Mouse (Mus musculus) stomach, embryonic 14.5 days (tissue): Measurements from ENCODE around the gene Lama5. TPM values are rescaled to one million over a fixed set of nuclear protein-coding genes. Genes with fewer than 3 reads are reported as not detected.
A peak's percentile ranks its signal among the peaks of the same experiment; 100 is the strongest.

ENCODE experiments used
- ATAC-seq: fragments of 200-750 bp; cut with Nextera tagmentation; 2 replicates; pipeline ENCODE4 v1.8.0; 2017; ENCODE audit warnings: low read depth, moderate TSS enrichment; ENCODE audit not compliant: insufficient number of reproducible peaks, insufficient read depth, low FRiP score
- H3K27ac ChIP-seq: fragments of 300-500 bp; sonication (generic); 2 replicates; pipeline ENCODE4 v1.5.1; 2014; ENCODE audit warnings: mild to moderate bottlenecking, low read length, moderate library complexity, mixed read lengths
- H3K27me3 ChIP-seq: fragments of 300-500 bp; sonication (generic); 2 replicates; pipeline ENCODE4 v1.6.1; 2014; ENCODE audit warnings: low read length, control low read depth, mixed read lengths; ENCODE audit not compliant: control insufficient read depth, insufficient read depth
- H3K36me3 ChIP-seq: fragments of 300-500 bp; sonication (generic); 2 replicates; pipeline ENCODE4 v1.6.1; 2014; ENCODE audit warnings: mild to moderate bottlenecking, control low read depth, low read length, moderate library complexity, mixed read lengths; ENCODE audit not compliant: control insufficient read depth, insufficient read depth
- H3K4me1 ChIP-seq: fragments of 300-500 bp; sonication (generic); 2 replicates; pipeline ENCODE4 v1.6.1; 2014; ENCODE audit warnings: low read length, control low read depth, mixed read lengths; ENCODE audit not compliant: control insufficient read depth, insufficient read depth
- H3K4me2 ChIP-seq: fragments of 300-500 bp; sonication (generic); replicated peaks from 2 replicates; pipeline ENCODE4 v1.6.1; 2014; ENCODE audit warnings: low read depth, low read length, control low read depth
- H3K4me3 ChIP-seq: fragments of 300-500 bp; sonication (generic); 2 replicates; pipeline ENCODE4 v1.5.1; 2014; ENCODE audit warnings: low read depth, low read length, control low read depth
- H3K9ac ChIP-seq: fragments of 300-500 bp; sonication (generic); replicated peaks from 2 replicates; pipeline ENCODE4 v1.6.1; 2014; ENCODE audit warnings: low read depth, mild to moderate bottlenecking, control low read depth, low read length, moderate library complexity, mixed read lengths
- H3K9me3 ChIP-seq: fragments of 300-500 bp; sonication (generic); 2 replicates; pipeline ENCODE4 v1.6.1; 2016; ENCODE audit warnings: low read depth, low read length, control low read depth; ENCODE audit not compliant: control insufficient read depth
- WGBS: fragments of 180-500 bp; shearing (Covaris S2); extraction: QIAGEN DNeasy Blood & Tissue Kit; methylation state at CpG from one replicate; pipeline ENCODE4 v1.1.7; 2014; 5-methylcytosine and 5-hydroxymethylcytosine counted together
- polyA plus RNA-seq: library from polyadenylated mRNA; unstranded; fragments of >200 nt; fragmentation: Nextera tagmentation; extraction: Ambion mirVana; gene quantifications from 2 replicates; pipeline ENCODE4 v1.2.1, GENCODE M21; 2014

Gene Lama5
- polyA plus RNA-seq, 1 experiment from 2014 or later: 70.9 TPM

GRCm38 (mm10) chr2:180225044-180225761 is 456 bp downstream of the Lama5 start:
- peak overlapping the region; percentile 71 for H3K9ac ChIP-seq

GRCm38 (mm10) chr2:180224647-180225043 is 1.0 kb downstream of the Lama5 start:
- Histone ChIP-seq H3K36me3 (peaks cover 4% of the 10 kb centered on the region; the same call in 1 of the 2 replicates), H3K9me3 (no peaks in the 10 kb centered on the region), H3K4me1 (peaks cover 52% of the 10 kb centered on the region), H3K9ac (peak overlapping the region; percentile 71; the same call in 1 of the 2 replicates), H3K4me3 (peak overlapping the region; percentile 76), H3K4me2 (peak overlapping the region; percentile 96), H3K27me3 (no peaks in the 10 kb centered on the region), H3K27ac (peak overlapping the region; percentile 81; the same call in 1 of the 2 replicates)
- no peak for ATAC-seq
- 0% methylated on average over 13 of the region's 13 CpGs for WGBS

More at GRCm38 (mm10) chr2:180225044-180225761, 456 bp downstream of the Lama5 start:
- Histone ChIP-seq H3K36me3 (peaks cover 4% of the 10 kb centered on the region; the same call in 1 of the 2 replicates), H3K4me1 (peaks cover 51% of the 10 kb centered on the region), H3K4me3 (peak overlapping the region; percentile 76), H3K9me3 (no peaks in the 10 kb centered on the region), H3K4me2 (peak overlapping the region; percentile 96), H3K27ac (peak overlapping the region; percentile 81), H3K27me3 (no peaks in the 10 kb centered on the region)
- under 1% methylated on average over 53 of the region's 55 CpGs for WGBS
- ATAC-seq: peak; percentile 7; the same call in 1 of the 2 replicates

GRCm38 (mm10) chr2:180222250-180222649 is 3.4 kb downstream of the Lama5 start:
- Histone ChIP-seq H3K27ac (peak overlapping the region; percentile 29; the same call in 1 of the 2 replicates), H3K4me2 (0 out of 2 replicates have a peak overlapping the region, but pooled peaks have one; percentile 96), H3K4me1 (peaks cover 42% of the 10 kb centered on the region), H3K4me3 (no peak overlapping the region), H3K9ac (no peak overlapping the region; the same call in 1 of the 2 replicates), H3K27me3 (no peaks in the 10 kb centered on the region), H3K36me3 (peaks cover 4% of the 10 kb centered on the region; the same call in 1 of the 2 replicates), H3K9me3 (no peaks in the 10 kb centered on the region)
- peak; percentile 54 for ATAC-seq
- WGBS: 19% methylated on average over 6 of the region's 6 CpGs

- Histone ChIP-seq H3K4me1 (peaks cover 44% of the 10 kb centered on the region), H3K27ac (no peak overlapping the region), H3K9ac (no peak overlapping the region), H3K4me2 (no peak overlapping the region), H3K9me3 (no peaks in the 10 kb centered on the region), H3K4me3 (no peak overlapping the region), H3K27me3 (no peaks in the 10 kb centered on the region), H3K36me3 (peaks cover 4% of the 10 kb centered on the region; the same call in 1 of the 2 replicates)
- 87% methylated on average over 9 of the region's 9 CpGs for WGBS
- ATAC-seq: no peak
Measured at GRCm38 (mm10) chr2:180221051-180221450, 4.6 kb downstream of the Lama5 start.

- Histone ChIP-seq H3K4me2 (no peak overlapping the region), H3K9ac (no peak overlapping the region), H3K27ac (no peak overlapping the region; the same call in 1 of the 2 replicates), H3K9me3 (no peaks in the 10 kb centered on the region), H3K4me3 (no peak overlapping the region), H3K36me3 (peaks cover 4% of the 10 kb centered on the region; the same call in 1 of the 2 replicates), H3K27me3 (no peaks in the 10 kb centered on the region), H3K4me1 (peaks cover 48% of the 10 kb centered on the region)
- no peak for ATAC-seq
- 31% methylated on average over 9 of the region's 9 CpGs for WGBS
Measured at GRCm38 (mm10) chr2:180220165-180220564, 5.5 kb downstream of the Lama5 start.

- Histone ChIP-seq H3K4me2 (no peak overlapping the region), H3K4me1 (peaks cover 52% of the 10 kb centered on the region), H3K4me3 (no peak overlapping the region), H3K9me3 (no peaks in the 10 kb centered on the region), H3K36me3 (peaks cover 4% of the 10 kb centered on the region; the same call in 1 of the 2 replicates), H3K9ac (no peak overlapping the region), H3K27me3 (no peaks in the 10 kb centered on the region), H3K27ac (peak overlapping the region; percentile 18; the same call in 1 of the 2 replicates)
- ATAC-seq: no peak
- 80% methylated on average over 15 of the region's 15 CpGs for WGBS
Measured at GRCm38 (mm10) chr2:180219145-180219943, 6.3 kb downstream of the Lama5 start.

- no peaks in the 10 kb centered on the region for H3K27me3 ChIP-seq
- 52% methylated on average over 5 of the region's 5 CpGs for WGBS
- H3K4me1 ChIP-seq: peaks cover 53% of the 10 kb centered on the region
- no peak for ATAC-seq
- no peak overlapping the region for H3K4me3 ChIP-seq
- H3K9me3 ChIP-seq: no peaks in the 10 kb centered on the region
- peak overlapping the region; percentile 18; the same call in 1 of the 2 replicates for H3K27ac ChIP-seq
- H3K36me3 ChIP-seq: peaks cover 4% of the 10 kb centered on the region; the same call in 1 of the 2 replicates
- no peak overlapping the region for H3K4me2 ChIP-seq
- no peak overlapping the region for H3K9ac ChIP-seq
Measured at GRCm38 (mm10) chr2:180218677-180219076, 7.0 kb downstream of the Lama5 start.

- Histone ChIP-seq H3K36me3 (peaks cover 4% of the 10 kb centered on the region; the same call in 1 of the 2 replicates), H3K27me3 (no peaks in the 10 kb centered on the region), H3K4me3 (no peak overlapping the region), H3K27ac (no peak overlapping the region; the same call in 1 of the 2 replicates), H3K4me1 (peaks cover 50% of the 10 kb centered on the region), H3K9ac (no peak overlapping the region), H3K4me2 (no peak overlapping the region), H3K9me3 (no peaks in the 10 kb centered on the region)
- WGBS: 62% methylated on average over 3 of the region's 3 CpGs
- no peak for ATAC-seq
Measured at GRCm38 (mm10) chr2:180218241-180218640, 7.4 kb downstream of the Lama5 start.
